Mouse (Mus musculus): ENCODE measurements around the gene Rnpepl1. TPM values are rescaled to one million over a fixed set of nuclear protein-coding genes. Genes with fewer than 3 reads are reported as not detected.

Gene Rnpepl1
- total RNA-seq (2021) = 10 to 100 TPM; 73.8 to 74.1 TPM

- peak; percentile 81 for DNase-seq
Measured at GRCm38 (mm10) chr1:92910239-92910885, at the start of gene Rnpepl1. Rnpepl1 (plus strand) TSS chr1:92910783.

GRCm38 (mm10) chr1:92861503-92861902 lies 49.1 kb upstream of the Rnpepl1 start:
- DNase-seq = no peak

GRCm38 (mm10) chr1:92863268-92863667 lies 47.3 kb upstream of the Rnpepl1 start:
- DNase-seq = no peak

DNA sequence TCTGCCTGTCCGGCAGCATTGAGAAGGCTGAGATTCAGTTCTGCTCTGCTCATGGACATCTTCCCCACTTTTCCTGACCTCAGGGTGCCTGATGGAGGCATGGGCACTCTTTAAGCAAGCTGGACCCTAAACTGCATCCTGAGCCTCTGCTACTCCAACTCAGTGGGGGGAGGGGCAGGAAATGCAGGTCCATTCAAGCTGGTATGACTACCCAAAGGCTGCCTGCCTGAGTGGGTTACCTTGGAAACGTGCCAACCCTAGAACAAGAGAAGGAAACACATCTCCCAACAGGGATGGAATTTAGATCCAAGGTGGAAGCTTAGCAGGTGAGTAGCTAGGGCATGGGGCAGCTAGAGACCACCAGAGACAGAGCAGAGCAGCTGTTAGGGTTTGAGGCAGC lies 44.4 kb upstream of the Rnpepl1 start:
- DNase-seq = no peak

DNA sequence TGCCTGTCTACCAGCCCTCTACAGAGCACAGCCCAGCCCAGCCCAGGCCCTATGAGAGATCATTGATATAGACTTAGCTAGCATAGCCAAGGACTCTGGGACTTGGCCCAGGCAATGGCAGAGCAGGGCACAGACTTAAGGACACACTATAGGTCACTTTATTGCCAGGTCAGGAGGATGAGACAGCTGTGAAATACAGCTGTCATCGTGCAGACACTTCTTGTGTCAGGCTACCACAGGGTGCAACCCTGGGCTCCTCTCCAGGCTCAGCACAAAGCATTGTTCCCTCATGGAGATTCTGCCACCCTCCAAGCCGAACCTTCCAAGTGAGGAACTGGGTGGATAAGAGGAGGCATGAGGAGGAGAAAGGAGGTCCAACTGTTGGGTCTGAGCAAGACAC lies 40.6 kb upstream of the Rnpepl1 start:
- DNase-seq = no peak

- DNase-seq = no peak
Measured at GRCm38 (mm10) chr1:92872666-92873065, 37.9 kb upstream of the Rnpepl1 start.

DNA sequence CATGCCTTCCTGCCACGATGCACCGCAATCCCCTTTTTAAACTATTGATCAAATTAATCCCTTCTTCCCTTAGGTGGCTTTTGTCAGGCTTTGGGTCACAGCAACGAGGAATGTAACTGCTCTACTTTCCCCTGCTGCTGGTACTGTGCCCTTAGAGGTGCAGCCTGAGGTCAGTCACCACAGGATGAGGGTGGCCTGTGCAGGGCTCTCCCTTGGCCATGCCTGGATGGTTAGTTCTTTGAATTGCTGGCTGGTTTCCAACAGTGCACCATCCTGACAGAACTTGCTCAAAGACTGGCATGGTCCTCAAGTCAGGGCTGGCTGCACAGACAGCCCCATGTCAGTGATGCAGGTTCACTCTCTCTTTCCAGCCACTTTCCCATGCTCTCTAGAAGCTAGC lies 36.6 kb upstream of the Rnpepl1 start:
- no peak for DNase-seq

- no peak for DNase-seq
Measured at GRCm38 (mm10) chr1:92875360-92876111, 35.0 kb upstream of the Rnpepl1 start.

- DNase-seq = no peak
Measured at GRCm38 (mm10) chr1:92877431-92877978, 33.1 kb upstream of the Rnpepl1 start.

DNA sequence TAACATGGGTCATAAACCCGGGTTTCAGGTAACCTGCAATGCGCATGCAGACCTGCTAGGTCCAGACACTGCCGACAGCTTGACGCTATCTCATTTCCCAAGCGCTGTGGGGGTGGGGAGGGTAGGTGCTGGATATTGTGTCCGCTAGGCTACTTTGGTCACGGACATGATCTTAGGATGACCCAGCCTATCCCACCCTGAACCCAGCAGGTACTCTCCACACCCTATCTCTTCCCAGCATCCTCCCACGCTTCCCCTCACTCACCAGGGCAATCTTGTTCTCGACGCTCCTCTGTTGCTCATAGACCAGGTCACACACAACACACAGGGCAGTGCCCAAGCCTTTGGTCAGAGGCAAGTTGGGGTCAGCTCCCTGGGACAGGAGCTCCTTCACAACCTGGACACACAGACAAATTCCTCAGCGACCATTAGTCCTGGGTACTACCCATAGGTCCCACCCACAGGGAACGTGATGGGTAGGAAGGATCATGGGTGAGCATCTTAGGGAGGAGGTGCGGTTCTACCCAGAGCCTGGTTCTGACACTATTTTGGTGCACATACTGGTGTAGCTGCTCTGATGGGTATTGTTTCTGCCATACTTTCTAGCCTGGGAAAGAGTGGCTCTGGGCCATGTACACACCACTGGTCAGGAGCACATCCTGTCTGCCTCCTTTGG lies 32.4 kb upstream of the Rnpepl1 start:
- DNase-seq = no peak

- no peak for DNase-seq
Measured at GRCm38 (mm10) chr1:92879266-92879665, 31.3 kb upstream of the Rnpepl1 start.

GRCm38 (mm10) chr1:92880101-92880500 lies 30.5 kb upstream of the Rnpepl1 start:
- DNase-seq = no peak

- DNase-seq = no peak
Measured at GRCm38 (mm10) chr1:92881982-92882381, 28.6 kb upstream of the Rnpepl1 start.

DNA sequence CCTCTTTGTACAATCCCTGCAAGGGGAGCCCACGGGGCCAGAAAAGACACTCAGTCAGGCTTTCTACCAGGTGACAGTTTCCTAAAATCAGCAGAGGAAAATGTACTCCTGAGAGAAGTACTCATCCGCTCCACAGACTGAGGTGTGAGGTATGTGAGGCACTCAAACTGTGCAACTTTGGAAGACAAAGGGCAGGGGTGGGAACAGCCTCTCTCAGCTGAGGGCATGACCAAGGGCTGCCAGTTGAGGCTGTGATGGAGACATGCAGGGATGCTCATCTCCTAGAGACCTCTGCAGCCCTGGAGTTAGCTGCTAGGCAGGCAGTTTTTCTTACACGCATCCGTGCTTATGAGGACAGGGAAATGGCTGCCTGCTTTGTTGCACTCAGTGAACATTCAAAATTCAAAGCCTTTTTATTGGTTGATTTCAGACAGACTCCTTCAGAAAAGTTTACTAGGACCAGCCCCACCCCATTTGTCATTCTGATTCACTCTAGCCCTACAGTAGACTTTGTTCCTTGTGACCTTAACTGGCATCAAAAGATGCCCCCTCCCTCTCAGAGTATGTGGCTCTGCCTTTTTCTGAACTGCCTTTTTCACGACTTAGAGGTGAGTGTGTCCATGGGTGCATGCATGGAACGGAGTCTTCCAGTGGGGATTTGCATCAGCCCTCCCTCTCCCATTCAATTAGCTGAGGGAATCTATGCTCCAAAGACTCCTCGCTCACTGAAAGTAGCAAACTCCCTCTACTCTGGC lies 21.5 kb upstream of the Rnpepl1 start:
- DNase-seq = no peak

DNA sequence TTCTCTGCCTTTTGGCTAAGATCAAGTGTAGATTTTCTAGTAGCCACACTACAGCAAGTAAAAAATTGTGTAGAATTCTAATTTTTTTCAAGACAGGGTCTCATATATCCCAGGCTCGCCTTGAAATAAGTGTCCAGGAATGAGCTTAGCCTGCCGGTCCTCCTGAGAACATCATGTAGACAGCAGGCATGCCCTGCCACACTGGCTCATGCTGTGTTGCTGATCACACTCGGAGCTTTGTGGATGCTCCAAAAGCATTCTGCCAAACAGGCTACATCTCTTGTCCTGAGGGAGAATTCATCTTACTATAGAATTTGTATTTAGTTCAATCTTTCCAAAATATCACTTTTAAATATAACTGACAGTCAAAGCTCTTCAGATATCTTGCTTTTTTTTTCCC lies 17.8 kb upstream of the Rnpepl1 start:
- no peak for DNase-seq

GRCm38 (mm10) chr1:92893896-92894295 lies 16.7 kb upstream of the Rnpepl1 start:
- no peak for DNase-seq

GRCm38 (mm10) chr1:92895089-92895488 lies 15.5 kb upstream of the Rnpepl1 start:
- peak; percentile 83 for DNase-seq

- peak; percentile 68 for DNase-seq
Measured at GRCm38 (mm10) chr1:92902786-92903185, 7.8 kb upstream of the Rnpepl1 start, which contains the start of gene Ankmy1. Ankmy1 (minus strand) TSS chr1:92902906.

DNA sequence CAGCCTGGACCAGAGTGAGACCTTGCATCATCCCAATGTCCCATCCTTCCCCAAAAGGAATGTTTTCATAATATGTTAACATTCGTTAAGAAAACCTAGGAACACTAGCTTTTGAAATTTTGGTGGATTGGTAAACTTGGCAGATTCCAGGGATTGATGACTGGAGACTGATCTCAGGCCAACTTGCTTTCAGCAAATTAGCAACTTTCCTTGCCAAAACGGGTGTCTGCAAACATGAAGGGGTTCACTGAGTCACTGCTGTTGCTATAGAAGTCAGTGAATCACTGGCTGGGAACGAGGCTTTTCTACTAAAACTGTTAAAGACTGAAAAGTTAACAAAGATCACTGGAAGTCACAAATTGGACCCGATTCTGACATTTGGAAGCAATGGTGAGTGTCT lies 7.0 kb upstream of the Rnpepl1 start:
- no peak for DNase-seq

GRCm38 (mm10) chr1:92905703-92906310 lies 4.8 kb upstream of the Rnpepl1 start:
- no peak for DNase-seq

DNA sequence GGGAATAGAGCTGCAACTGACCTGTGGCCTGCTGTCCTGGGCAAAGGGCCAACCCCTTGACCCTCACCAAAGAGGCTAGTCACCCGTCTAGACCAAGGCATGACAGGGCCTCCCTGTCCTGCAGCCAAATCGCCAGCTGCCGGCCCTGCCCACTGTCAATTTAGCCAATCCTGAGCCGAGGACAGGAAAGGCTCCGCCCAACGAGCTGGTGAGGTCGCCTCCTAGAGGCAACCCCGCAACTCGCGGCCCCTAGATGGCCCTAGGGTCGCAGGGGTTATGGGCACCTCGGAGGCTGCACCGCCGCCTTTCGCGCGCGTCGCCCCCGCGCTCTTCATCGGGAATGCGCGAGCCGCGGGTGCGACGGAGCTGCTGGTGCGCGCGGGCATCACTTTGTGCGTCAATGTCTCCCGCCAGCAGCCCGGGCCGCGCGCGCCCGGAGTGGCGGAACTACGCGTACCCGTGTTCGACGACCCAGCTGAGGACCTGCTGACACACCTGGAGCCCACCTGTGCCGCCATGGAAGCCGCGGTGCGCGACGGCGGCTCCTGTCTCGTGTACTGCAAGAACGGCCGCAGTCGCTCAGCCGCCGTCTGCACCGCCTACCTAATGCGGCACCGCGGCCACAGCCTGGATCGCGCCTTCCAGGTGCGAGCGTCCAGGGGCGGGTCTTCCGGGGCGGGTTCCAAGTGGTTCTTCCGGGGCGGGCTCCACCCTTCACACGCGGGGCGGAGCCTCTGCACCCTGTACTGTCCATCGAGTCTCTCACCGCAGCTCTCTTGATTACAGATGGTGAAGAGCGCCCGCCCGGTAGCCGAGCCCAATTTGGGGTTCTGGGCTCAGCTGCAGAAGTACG lies 3.6 kb upstream of the Rnpepl1 start, which contains the start of gene Dusp28:
Dusp28 (plus strand) TSS at position 203 of the 853 bp plus-strand sequence.
- peak; percentile 91 for DNase-seq

Measured in heart, postnatal 4 days (tissue).